Mouse (Mus musculus) C2C12 (cell line): ENCODE results near the gene Rsc1a1.

Source experiments
- CEBPB ChIP-seq: IDR thresholded peaks from one replicate; pipeline ENCODE4 v1.6.1; 2011; ENCODE audit warnings: low read depth, mild to moderate bottlenecking, control low read depth, moderate library complexity
- CTCF ChIP-seq: IDR thresholded peaks from one replicate; pipeline ENCODE4 v1.5.1; 2011; ENCODE audit not compliant: control insufficient read depth, insufficient read depth, insufficient read length
- MAX ChIP-seq: IDR thresholded peaks from one replicate; pipeline ENCODE4 v1.6.1; 2011; ENCODE audit warnings: mild to moderate bottlenecking, control low read depth
- MYOD1 ChIP-seq: IDR thresholded peaks from one replicate; pipeline ENCODE4 v1.6.1; 2011; ENCODE audit warnings: low read depth; ENCODE audit not compliant: control insufficient read depth, insufficient read length
- MYOG ChIP-seq: IDR thresholded peaks from one replicate; pipeline ENCODE4 v1.6.1; 2011; ENCODE audit not compliant: control insufficient read depth, insufficient read length; ENCODE audit errors: extremely low read depth
- USF1 ChIP-seq: IDR thresholded peaks from one replicate; pipeline ENCODE4 v1.6.1; 2011; ENCODE audit warnings: low read depth, mild to moderate bottlenecking, control low read depth, moderate library complexity

DNA sequence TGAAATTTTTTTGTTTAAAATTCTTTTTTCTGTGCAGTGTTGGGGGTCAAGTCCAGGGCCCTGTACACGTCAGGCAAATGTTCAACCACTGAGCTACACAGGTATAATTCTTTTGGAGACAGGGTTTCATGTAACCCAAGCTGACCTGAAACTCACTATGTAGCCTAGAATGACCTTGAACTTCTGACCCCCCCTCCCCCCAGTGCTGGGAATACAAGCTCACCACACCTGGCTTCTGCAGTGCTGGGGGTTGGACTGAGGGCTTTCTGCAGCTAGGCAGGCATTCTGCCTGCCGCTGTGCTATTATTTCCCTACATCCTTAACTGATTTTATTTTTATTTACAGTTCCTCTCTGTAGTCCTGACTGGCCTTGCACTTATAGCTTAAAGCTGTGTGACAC is 6.4 kb downstream of the Rsc1a1 start:
- TF ChIP-seq CTCF (no peak), MYOG (no peak), USF1 (no peak), MAX (no peak), MYOD1 (no peak), CEBPB (no peak)
